Mouse (Mus musculus) left cerebral cortex, postnatal 25 days (tissue): Measurements from ENCODE around the gene Accsl. TPM values are rescaled to one million over a fixed set of nuclear protein-coding genes. Genes with fewer than 3 reads are reported as not detected.

Experiments
- DNase-seq, 2 experiments: peaks; one replicate each; pipeline ENCODE4 v3.0.0; 2022; ENCODE audit warnings: low spot score in 2 of 2, mixed read lengths in 1 of 2
- intact Hi-C: fragments of 180-260 bp; cut with DNase I; formaldehyde crosslinking; loops from one replicate; pipeline ENCODE4 v1.15.1; 2025
- total RNA-seq, 2 experiments: library from RNA; stranded (reverse); gene quantifications; 2 replicates each; pipeline ENCODE4 v1.2.3; 2021

The Accsl gene
- total RNA-seq, 2 experiments from 2014 or later: not detected

DNA sequence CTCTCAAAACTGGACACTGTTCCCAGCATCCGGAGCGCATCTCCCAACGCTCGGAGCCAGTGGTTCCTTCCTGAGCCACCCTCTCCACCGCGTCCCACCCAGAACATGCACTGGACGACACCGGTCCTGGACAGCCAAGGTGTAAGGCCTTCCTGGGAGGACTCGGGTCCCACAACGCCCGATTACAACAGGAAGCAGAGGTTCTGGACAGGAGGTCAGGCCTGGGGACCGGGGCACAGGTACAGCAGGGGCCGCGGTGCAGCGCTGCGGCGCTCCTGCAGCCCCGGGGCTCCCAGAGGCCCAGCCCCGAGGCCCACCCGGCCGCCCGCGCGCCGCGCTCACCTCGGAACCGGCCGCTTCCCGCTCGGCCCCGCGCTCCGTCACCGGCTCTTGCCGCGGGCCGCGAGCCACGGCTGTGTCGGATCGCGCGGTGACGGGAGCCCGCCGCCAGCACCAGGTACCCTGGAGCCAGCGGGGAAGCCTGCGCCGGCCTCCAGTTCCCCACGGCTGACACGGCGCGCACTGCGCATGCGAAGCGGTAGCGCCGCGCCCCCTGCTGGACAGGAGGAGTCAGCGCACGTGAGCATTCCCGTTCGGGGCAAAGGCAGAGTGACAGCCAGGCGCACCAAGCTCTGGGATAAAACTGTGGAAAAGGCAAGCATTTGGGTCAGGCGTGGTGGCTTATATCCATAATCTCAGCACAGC lies 46.8 kb downstream of the Accsl start, which contains the start of gene Ext2:
Gene Ext2 (minus strand): TSS at position 524 of the 705 bp plus-strand sequence.
- peak; percentile 89 to 93 for DNase-seq
- intact Hi-C loops: no loop called here

DNA sequence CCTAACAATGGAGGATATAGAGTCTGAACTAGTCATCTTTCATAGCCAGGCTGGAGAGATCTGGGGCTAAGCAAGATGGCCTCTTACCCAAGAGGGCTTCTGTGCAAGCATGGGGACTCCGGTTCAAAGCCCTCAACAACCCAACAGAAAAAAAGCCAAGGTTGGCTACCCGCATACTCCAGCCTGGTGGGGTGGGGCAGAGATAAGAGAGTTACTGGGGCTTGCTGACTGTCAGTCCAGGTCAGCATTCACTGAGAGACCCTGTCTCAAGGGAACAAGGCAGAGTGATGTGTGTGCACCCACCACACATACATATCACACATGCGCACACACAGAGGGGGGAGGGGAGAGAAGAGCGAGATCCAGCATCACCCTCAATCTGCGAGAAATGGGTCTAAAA lies 51.2 kb downstream of the Accsl start:
- DNase-seq: no peak
- intact Hi-C loops: no loop called here

DNA sequence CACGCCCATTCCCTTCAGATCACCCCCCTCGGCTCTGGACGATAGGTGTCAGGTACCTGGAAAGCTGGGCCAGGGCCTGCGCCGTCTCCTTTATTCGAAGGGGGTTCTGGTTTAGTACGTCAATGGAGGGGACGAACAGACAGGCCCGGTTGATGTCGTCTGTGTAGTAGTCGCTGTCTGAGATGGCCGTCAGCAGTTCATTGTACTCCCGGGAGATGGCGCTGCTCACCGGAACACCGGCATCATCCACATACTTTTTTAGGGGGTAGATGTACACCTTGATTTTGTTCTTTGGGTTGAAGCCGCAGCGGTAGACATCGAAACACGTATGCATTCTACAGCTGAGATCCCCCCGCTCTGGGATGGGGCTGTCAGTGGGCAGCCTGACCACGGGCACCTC lies 55.6 kb downstream of the Accsl start:
- no peak for DNase-seq
- intact Hi-C loops: no loop called here

DNA sequence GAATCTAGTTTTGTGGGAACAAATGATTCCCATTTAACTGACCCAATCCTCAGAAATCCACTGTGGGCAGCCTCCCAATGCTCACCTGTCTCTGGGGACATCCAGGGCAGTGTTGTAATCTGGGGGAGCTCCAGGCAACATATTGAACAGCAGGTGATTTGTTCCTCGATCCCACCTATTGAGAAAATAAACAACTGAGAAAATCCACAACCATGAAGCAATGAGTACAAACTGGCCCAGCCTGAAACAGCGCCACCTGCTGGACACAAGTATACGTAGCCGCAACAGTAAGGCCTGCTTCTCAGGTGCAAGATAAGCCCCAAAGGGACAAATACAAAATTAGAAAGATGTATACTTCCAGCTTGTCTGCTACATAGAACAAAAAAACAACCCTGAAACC lies 57.1 kb downstream of the Accsl start:
- DNase-seq: peak in 1 of 2 experiments; percentile 43
- intact Hi-C loops: no loop called here

DNA sequence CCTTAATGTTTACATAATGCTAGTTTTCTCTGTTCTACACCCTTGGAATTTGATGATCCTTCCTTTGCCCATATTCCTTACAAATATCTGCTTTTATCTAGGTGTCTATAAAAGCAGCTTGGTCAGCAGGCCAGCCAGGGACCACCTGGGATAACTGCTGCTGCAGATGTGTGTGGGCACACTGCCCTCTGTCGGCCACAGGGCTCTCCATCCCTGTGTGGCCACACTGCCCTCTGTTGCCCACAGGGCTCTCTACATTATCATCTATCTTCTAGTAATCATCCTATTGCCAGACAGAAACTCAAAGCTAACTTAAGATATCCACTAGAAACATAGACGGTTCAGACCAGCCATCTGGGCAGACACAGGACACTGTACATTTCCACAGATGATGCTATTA lies 59.0 kb downstream of the Accsl start:
- intact Hi-C loops: no loop called here
- DNase-seq: no peak

DNA sequence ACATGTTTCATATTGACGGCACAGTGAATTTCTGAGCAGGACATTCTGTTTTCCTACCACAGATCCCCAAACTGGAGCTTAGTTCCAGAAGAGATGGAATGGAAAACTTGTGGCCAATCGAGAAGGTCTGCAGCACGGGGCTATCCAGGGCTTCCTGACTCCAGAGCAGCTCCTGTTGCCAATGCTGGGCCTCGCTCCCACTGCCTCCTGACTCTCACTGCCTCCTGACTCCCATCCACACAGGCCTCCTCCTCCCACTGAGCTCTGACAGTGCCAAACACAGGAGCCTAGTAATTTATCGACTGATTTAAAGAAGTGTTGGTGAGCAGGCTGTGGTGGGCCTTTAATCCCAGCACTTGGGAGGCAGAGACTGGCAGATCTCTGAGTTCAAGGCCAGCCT lies 60.9 kb downstream of the Accsl start:
- DNase-seq: no peak
- intact Hi-C loops: no loop called here

DNA sequence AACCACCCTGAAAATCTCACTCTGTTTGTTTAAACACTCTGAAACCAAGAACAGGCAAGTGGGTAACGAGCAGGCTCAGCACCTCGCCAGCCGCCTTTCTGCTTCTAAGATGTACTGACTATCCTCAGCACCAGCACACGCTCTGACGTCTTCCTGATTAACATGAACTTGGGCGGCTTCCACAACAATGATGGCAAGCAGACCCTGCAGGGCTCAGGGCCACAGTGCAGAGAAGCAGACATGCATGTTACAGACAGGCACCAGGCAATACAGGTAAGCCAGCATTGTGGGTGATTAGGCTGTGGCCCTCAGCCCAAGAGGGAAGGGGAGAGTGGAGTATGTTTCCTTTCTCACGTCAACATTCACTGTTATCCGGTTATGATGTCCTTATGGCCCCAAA lies 61.5 kb downstream of the Accsl start:
- intact Hi-C loops: no loop called here

DNA sequence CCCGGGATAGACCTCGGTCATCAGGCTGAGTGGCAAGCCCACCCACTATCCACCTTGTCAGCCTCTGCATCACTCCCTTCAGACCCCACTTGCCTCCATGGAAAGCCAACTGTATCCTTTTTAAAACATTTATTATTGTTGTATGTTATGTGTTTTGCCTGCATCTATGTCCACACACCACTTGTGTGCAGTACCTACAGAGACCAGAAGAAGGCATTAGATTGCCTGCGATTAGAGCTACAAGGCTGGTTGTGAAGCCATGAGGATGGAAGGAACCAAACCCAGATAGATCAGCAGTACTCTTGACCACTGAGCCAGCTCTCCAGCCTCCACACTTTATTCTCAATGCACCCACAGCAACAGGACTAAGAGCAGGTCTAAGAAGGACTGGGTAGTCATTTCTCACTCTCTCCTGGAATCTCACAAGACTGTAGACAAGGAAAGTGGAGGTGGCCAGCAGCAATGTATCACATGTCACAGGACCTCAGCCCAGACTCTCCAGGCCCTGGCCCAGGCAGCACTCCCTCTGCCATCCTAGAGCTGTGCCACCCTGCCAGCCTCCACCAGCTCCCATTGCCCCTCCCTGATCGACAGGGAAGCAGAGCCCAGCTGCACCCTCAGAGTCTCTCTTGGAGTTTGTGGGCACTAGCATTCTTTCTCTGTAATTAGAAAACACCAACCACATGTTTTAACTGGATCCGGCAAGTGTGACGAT lies 62.3 kb downstream of the Accsl start:
- DNase-seq: no peak
- intact Hi-C loops: no loop called here

More for the DNA sequence above, 61.5 kb downstream of the Accsl start:
- DNase-seq: no peak

DNA sequence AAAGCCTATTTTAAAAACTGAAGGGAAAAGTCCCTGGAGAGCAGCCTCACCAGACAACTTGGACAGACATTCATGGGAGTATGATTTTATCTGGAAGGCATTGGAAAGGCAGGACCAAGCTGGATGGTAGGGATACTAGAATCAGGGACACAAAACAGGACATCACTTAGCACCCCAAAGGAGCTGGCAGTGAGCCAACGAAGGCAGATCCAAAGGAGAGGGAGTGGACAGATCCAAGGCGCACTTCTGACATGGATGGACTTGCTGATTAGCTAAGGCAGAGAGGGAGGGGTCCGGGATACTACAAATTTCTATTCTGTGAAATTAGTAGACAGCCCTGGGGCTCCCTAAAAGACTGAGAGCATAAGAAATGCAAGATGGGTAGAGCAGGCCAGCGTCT lies 63.4 kb downstream of the Accsl start:
- DNase-seq: no peak
- intact Hi-C loops: no loop called here

Other genes with a start within 250 kb of the Accsl start
- gene Alx4, start 226.8 kb downstream of the Accsl start, total RNA-seq: 1 to 10 TPM; 1.1 to 1.4 TPM
- gene Ext2, start 46.6 kb downstream of the Accsl start, total RNA-seq: 10 to 100 TPM; 51.2 to 53.0 TPM
- 1 to 10 TPM; 2.4 to 3.6 TPM for gene Accs, start 19.2 kb downstream of the Accsl start, total RNA-seq
- gene Gm13889, start 88.0 kb upstream of the Accsl start, total RNA-seq: 10 to 100 TPM; 46.6 to 48.8 TPM
- not detected for gene Gm27027, start 127.2 kb upstream of the Accsl start, total RNA-seq
- gene Alkbh3, start 141.7 kb upstream of the Accsl start, total RNA-seq: 10 to 100 TPM; 19.4 to 25.7 TPM